Mouse (Mus musculus): ENCODE measurements around the gene Cpne6.

Gene Cpne6

GRCm38 (mm10) chr14:55557587-55557986 lies 47.3 kb downstream of the Cpne6 start:
- no peak for DNase-seq

- no peak for DNase-seq
Measured at GRCm38 (mm10) chr14:55558740-55559448, 48.6 kb downstream of the Cpne6 start.

- DNase-seq: peak; percentile 90
Measured at GRCm38 (mm10) chr14:55559799-55560201, 49.6 kb downstream of the Cpne6 start, which contains the start of gene Dcaf11. Gene Dcaf11 (plus strand): TSS chr14:55560006.

- DNase-seq: peak; percentile 95
Measured at GRCm38 (mm10) chr14:55560202-55561073, 50.2 kb downstream of the Cpne6 start, which contains the start of gene A730061H03Rik. Gene A730061H03Rik (minus strand): TSS chr14:55560406.

GRCm38 (mm10) chr14:55561860-55562259 lies 51.6 kb downstream of the Cpne6 start:
- DNase-seq: no peak

DNA sequence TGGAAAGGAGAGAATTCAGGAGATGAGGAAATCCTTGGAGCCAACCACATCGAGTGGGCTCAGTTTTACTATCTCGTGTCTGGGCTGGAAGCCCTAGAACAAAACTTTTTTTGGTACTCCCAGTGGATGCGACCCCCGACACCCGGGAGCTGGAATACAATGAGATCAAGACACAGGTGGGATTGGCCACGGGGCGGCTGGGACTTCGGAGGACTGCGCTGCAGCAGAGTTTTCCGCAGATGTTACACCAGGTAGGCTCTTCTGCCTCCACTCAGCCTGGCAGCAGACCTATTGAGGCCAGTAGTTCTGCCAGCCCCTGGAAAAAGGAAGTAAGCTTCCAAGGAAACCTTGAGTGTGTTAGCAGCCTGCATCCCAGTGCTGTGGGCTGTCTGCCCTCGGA lies 53.0 kb downstream of the Cpne6 start:
- DNase-seq: no peak

DNA sequence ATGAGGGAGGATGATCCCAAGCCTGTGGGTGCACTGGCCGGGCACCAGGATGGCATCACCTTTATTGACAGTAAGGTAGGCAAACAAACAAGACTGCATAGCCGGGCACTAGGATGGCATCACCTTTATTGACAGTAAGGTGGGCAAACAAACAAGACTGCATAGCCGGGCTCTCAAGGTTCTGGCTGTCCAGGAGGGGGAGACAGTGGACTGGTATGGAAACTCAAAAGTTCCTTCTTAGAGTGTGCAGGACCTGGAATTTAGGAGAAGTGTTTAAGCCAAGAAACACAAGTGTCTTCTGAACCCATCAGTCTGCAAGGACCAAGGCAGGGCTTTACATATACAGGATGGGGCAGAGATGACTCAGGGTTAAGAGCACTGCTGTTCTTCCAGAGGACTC lies 55.5 kb downstream of the Cpne6 start:
- DNase-seq: no peak
